Mouse (Mus musculus) frontal cortex, adult 2 months (tissue): Measurements from ENCODE around the gene Mrps36. TPM values are rescaled to one million over a fixed set of nuclear protein-coding genes. Genes with fewer than 3 reads are reported as not detected.
A peak's percentile ranks its signal among the peaks of the same experiment; 100 is the strongest.
"Not testable (repeated sequence)": the region's sequence is repeated elsewhere in the genome, so short reads cannot be mapped to it uniquely, and the experiment has no call there.

Experiments
- DNase-seq, 2 experiments: peaks; one replicate each; pipeline ENCODE4 v3.0.0; 2022; ENCODE audit warnings: low spot score in 1 of 2; ENCODE audit errors: extremely low spot score in 1 of 2
- polyA plus RNA-seq: library from polyadenylated mRNA; depleted of rRNA; stranded (reverse); fragments of >200 nt; gene quantifications from 2 replicates; pipeline ENCODE4 v1.2.3, GENCODE M21; 2012; rRNA removed

Gene Mrps36
- polyA plus RNA-seq, 1 experiment, result 83.3 TPM

DNA sequence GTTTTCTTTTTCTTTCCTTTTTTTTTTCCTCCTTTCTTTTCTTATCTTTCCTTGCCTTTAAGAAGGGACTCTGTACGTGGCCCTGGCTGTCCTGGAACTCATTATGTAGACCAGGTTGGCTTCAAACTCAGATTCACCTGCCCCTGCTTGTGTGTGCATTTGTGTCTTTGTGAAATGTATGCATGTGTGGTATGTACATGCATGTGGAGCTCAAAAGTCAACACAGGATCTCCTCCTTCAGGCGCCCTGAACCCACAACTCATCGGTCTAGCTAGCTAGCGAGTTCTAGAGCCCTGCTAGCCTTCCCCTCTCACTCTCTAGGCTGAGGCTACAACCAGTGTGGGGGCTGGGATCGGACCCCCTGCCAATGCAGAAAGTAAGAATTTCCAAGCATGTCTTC, 1.6 kb downstream of the Mrps36 start:
- DNase-seq, result no peak

- no peak for DNase-seq
These were observed 11.7 kb downstream of the Mrps36 start for GRCm38 (mm10) chr13:100732756-100733155.

- not testable (repeated sequence) for DNase-seq
These were observed 12.9 kb downstream of the Mrps36 start for GRCm38 (mm10) chr13:100731462-100732046.

DNA sequence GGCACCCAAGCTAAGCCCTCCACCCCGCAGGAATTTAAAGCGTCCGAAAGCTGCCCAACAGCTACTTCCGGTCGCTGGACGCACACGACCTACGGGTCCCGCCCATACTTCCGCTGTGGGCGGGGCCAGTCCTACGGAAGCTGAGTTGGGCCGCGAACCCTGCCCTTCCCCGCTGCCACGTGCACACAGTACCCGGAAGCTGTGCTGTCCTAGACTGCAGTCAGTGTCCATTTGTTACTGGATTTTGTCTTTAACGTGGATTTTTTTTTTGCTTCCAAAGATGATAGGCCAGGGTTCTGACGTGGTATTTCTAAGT, 13.6 kb downstream of the Mrps36 start, which contains the start of gene Cdk7:
TSS of gene Cdk7 (minus strand) at position 79 of the 316 bp plus-strand sequence.
- peak; percentile 87 to 94 for DNase-seq

DNA sequence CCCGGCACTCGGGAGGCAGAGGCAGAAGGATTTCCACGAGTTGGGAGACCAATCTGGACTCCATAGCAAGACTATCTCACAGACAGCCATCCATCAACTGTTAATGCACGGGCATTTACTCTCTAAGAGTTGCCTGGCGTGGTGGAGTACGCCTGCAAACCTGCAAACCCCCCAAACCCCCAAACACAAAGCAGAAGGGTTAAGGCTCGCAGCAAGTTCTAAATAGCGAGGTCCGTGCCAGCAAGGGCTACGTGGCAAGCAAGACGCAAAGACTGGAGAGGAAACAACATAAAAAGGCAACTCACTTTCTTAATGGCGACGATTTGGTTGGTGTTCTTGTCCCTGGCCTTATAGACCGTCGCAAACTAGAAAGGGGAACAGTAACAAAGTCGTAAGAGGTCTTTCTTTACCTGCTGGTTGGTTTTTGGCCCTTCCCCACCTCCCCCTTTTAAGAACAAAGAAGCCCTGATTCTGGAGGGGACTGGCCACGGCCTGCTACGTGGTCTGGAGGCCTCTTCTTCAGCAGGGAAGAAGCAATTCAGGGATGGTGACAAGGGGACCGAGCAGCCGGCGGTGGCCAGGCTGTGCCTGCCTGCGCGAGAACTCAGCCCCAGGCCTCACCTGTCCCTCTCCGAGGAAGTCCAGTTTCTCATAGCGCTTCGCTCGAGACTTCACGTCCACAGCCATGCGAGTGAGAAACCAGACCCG, 14.2 kb downstream of the Mrps36 start:
- no peak for DNase-seq

GRCm38 (mm10) chr13:100728530-100728929, 15.9 kb downstream of the Mrps36 start:
- not testable (repeated sequence) for DNase-seq

DNA sequence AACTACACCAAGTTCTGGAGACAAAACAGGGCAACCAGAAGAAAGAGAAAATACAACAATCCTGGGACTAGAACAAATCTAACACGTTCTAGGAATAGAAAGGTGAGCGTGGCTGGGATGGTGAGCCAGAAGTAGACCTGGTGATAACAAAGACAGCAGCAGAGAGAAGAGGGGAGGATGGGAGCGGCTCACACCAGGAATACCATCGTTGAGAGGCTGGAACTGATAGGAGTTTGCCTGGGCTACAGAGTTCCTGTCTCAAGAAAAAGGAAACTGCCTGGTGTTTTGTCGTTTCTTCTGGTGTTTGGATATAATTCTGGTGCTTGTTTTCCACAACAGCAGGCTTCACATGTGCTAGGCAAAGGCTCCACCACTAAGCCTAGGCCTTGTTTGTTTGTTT, 16.4 kb downstream of the Mrps36 start:
- no peak for DNase-seq

DNA sequence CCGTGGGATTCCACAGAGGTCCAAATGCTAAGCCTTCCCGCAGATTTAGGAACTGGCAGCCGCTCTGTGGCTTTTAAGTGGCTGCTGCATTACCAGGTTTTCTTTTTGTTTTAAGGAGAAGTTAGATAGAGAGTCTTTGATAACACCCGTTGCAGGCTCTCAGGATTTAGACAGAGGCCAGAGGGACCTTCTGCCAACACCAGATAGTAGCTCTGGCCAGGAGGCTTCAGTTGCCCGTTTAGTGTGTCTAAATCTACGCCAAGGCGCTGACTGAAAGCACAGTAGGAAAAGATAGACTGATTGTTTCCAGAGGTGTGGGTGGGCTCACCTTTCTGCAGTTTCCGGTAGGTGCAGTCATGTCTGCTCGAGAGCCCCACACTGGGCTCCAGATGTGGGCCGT, 19.3 kb downstream of the Mrps36 start:
- no peak for DNase-seq

GRCm38 (mm10) chr13:100724051-100724754, 20.3 kb downstream of the Mrps36 start:
- no peak for DNase-seq

DNA sequence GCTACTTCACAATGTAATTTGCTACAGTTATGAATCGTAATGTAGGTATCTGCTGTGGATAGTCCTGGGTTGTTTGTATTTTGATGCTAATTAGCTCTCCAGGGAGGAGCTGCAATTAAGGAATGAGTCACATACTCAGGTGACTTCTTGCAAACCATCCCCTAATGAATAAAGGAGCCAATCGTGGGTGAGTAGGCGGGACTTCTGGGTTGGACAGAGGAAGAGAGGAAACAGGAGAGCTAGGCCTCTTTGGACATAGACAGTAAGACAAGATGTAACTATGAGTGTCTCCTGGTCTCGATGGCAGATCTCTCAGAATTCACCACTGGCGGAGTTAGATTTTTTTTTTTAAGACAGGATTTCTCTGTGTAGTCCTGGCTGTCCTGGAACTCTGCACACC, 22.8 kb downstream of the Mrps36 start:
- DNase-seq, result no peak

DNA sequence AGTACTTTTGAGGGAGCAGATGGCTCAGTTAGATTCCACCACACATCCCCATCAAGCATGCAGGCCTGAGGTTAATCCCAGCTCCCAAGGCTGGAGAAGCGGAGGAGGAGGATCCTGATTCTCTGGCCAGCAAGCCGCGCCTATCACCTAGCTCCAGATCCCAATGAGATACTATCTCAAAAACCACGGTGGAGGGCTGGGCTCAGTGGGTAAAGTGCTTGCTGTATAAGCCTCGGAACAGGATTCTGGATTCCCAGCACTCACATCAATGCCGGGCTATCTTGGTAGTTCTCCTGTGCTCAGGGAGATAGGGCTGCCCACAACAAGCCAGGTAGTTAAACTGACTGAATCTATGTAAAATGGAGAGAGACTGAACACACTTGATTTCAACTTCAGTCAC, 29.0 kb downstream of the Mrps36 start:
- no peak for DNase-seq

GRCm38 (mm10) chr13:100706206-100706605, 38.3 kb downstream of the Mrps36 start:
- DNase-seq, result no peak

- DNase-seq, result no peak
These were observed 41.0 kb downstream of the Mrps36 start for GRCm38 (mm10) chr13:100703468-100703867.

GRCm38 (mm10) chr13:100698866-100699265, 45.6 kb downstream of the Mrps36 start:
- no peak for DNase-seq

DNA sequence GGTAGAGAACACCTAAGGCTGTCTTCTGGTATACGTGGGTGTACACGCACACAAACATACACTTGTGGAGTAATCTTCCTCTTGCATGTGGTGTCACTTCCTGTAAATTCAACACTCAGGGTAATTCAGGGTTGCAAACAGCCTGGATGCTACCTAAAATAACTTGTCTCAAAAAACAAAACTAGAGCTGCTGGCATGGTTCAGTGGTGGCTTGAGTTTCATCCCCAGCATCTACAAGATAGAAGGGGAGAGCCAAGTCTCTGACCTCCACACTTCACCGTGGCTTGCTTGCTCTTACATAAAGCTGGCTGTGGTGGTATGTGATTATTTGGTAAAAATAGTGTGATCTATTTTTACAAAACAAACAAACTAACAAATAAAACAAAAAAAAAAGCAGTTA, 46.9 kb downstream of the Mrps36 start:
- DNase-seq, result no peak

DNA sequence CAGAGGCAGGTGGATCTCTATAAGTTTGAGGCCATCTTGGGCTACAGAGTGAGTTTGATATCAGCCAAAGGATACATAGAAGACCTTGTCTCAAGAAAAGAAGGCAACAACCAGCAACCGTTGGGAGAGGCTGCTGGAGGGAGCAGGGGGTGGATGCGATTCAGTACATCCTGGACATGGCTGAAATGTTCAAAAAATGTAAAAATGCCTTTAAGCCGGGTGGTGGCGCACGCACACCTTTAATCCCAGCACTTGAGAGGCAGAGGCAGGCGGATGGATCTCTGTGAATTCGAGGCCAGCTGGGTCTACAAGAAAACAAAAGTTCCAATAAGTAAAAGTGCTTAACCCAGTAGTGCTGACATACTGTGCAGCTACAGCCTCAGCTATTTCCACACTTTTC, 56.9 kb downstream of the Mrps36 start:
- no peak for DNase-seq

Other genes starting within 250 kb of the Mrps36 start
- 7.7 and 8.3 TPM in 2 replicates for gene Ocln, start 191.9 kb downstream of the Mrps36 start, polyA plus RNA-seq
- 1.2 and 1.3 TPM in 2 replicates for gene Marveld2, start 127.7 kb downstream of the Mrps36 start, polyA plus RNA-seq
- 139 and 148 TPM in 2 replicates for gene Ak6, start 93.7 kb downstream of the Mrps36 start, polyA plus RNA-seq
- gene Rad17, start 93.6 kb downstream of the Mrps36 start, polyA plus RNA-seq, result 14.2 and 14.5 TPM in 2 replicates
- 19.4 and 21.2 TPM in 2 replicates for gene Taf9, start 93.1 kb downstream of the Mrps36 start, polyA plus RNA-seq
- gene Ccdc125, start 74.9 kb downstream of the Mrps36 start, polyA plus RNA-seq, result 0.67 and 0.84 TPM in 2 replicates
- 18.6 and 22.2 TPM in 2 replicates for gene Cdk7, start 13.7 kb downstream of the Mrps36 start, polyA plus RNA-seq
- 1.7 TPM in 2 replicates for gene Cenph, start 31.2 kb upstream of the Mrps36 start, polyA plus RNA-seq
- gene Ccnb1, start 41.9 kb upstream of the Mrps36 start, polyA plus RNA-seq, result 1.5 and 1.6 TPM in 2 replicates
- gene Slc30a5, start 88.8 kb upstream of the Mrps36 start, polyA plus RNA-seq, result 42.0 and 43.4 TPM in 2 replicates